Mouse (Mus musculus) cortical plate, adult 2 months (tissue): ENCODE results near the gene Gmip.

Source experiments
- CTCF ChIP-seq: fragments of 200-500 bp; IDR thresholded peaks from 2 replicates; pipeline ENCODE4 v1.5.1; 2011; ENCODE audit warnings: mild to moderate bottlenecking, control low read depth, low read length; ENCODE audit not compliant: insufficient read depth; ENCODE audit errors: extremely low read depth
- POLR2A ChIP-seq: fragments of 200-500 bp; IDR thresholded peaks from 2 replicates; pipeline ENCODE4 v1.6.1; 2011; ENCODE audit warnings: mild to moderate bottlenecking, low read length, control low read depth; ENCODE audit not compliant: insufficient read depth; ENCODE audit errors: extremely low read depth

- TF ChIP-seq CTCF (no peak), POLR2A (no peak)
Measured at GRCm38 (mm10) chr8:69790364-69790763, 18.1 kb upstream of the Gmip start.
